Mouse (Mus musculus) heart, adult 2 months (tissue): ENCODE results near the gene Zfpm1.

Source experiments
- CTCF ChIP-seq: fragments of 200-600 bp; IDR thresholded peaks from 2 replicates; pipeline ENCODE4 v1.8.1; 2022; ENCODE audit warnings: antibody characterized with exemption, mild to moderate bottlenecking, moderate library complexity
- EP300 ChIP-seq: fragments of 200-500 bp; IDR thresholded peaks from 2 replicates; pipeline ENCODE4 v1.6.1; 2011; ENCODE audit warnings: low read depth, low read length, control low read depth; ENCODE audit not compliant: insufficient read depth
- POLR2A ChIP-seq: fragments of 200-500 bp; IDR thresholded peaks from 2 replicates; pipeline ENCODE4 v1.6.1; 2011; ENCODE audit warnings: mild to moderate bottlenecking, low read depth, low read length, control low read depth; ENCODE audit not compliant: insufficient read depth

DNA sequence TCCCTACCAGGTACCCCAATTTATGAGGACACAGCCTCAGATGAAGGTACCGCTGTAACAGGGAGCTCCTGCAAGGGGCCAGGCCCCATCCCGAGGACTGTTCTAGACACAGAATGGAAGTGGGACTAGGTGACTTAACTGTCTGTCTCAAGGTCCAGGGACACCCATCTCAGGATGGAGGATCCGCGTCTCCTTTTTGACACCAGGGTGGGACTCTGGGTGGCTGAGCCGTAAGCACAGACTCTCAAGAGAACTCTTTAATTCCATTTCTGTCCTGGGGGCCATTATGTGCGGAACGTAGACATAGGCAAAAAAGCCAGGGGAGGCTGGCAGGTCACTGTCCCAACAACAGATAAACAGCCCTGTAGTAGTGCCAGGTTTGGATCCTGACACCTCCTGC, 40.2 kb downstream of the Zfpm1 start:
- TF ChIP-seq CTCF (no peak), EP300 (no peak), POLR2A (no peak)
